Mouse (Mus musculus) G1E (cell line): Measurements from ENCODE around the gene Tbl1xr1.

Experiments used
- CTCF ChIP-seq: IDR thresholded peaks from 2 replicates; pipeline ENCODE4 v1.5.1; 2012; ENCODE audit warnings: low read depth, low read length, inconsistent platforms, mixed read lengths
- GATA1 ChIP-seq: IDR thresholded peaks from 2 replicates; pipeline ENCODE4 v1.6.1; 2012; ENCODE audit warnings: borderline replicate concordance, low read length, inconsistent platforms, mixed read lengths
- POLR2AphosphoS5 ChIP-seq: IDR thresholded peaks from 2 replicates; pipeline ENCODE4 v1.6.1; 2012; ENCODE audit warnings: low read depth, low read length, inconsistent platforms; ENCODE audit not compliant: insufficient replicate concordance

DNA sequence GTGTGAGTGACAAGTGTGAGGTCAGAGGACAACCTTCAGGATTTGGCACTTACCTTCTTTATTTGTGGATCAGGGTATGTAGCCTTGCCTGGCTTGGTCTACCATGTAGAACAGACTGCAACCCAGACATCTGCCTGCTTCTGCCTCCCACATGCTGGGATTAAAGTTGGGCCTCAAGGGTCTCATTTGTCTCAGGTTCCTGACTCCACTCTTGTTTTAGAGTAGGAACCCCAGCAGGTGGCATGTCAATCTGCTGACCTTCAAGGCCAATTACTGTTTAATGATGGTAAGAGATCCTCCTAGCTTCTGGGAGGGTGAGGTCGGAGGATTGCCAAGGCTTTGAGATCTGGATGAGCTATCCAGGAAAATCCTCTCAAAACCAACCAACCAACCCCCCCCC is 2.5 kb upstream of the Tbl1xr1 start:
- TF ChIP-seq CTCF (no peak), POLR2AphosphoS5 (no peak), GATA1 (no peak)
